Mouse (Mus musculus): ENCODE results near the gene Dyrk1b. TPM values are rescaled to one million over a fixed set of nuclear protein-coding genes. Genes with fewer than 3 reads are reported as not detected.
"Not testable (repeated sequence)": the region's sequence is repeated elsewhere in the genome, so short reads cannot be mapped to it uniquely, and the experiment has no call there.

The Dyrk1b gene
- polyA plus RNA-seq, 1 experiment from 2014 or later: 18.1 TPM

- H3K4me3 ChIP-seq; H3K27ac ChIP-seq (replicated peaks); H3K9me3 ChIP-seq; H3K9ac ChIP-seq (replicated peaks); H3K4me2 ChIP-seq (replicated peaks); H3K4me1 ChIP-seq; H3K27me3 ChIP-seq; H3K36me3 ChIP-seq; ATAC-seq (replicated peaks): not testable (repeated sequence)
- WGBS: 93% methylated on average over 4 of the region's 4 CpGs
Measured at GRCm38 (mm10) chr7:28227421-28227820, 48.2 kb downstream of the Dyrk1b start.

Other genes starting within 250 kb of the Dyrk1b start
- 33.5 and 33.8 TPM in 2 replicates for gene Zfp780b, start 200.3 kb upstream of the Dyrk1b start, polyA plus RNA-seq (2015; fragmentation: Nextera tagmentation; extraction: Ambion mirVana)
- gene Zfp850, start 165.4 kb upstream of the Dyrk1b start, polyA plus RNA-seq (2015; fragmentation: Nextera tagmentation; extraction: Ambion mirVana): 6.4 and 7.1 TPM in 2 replicates
- gene Psmc4, start 129.4 kb upstream of the Dyrk1b start, polyA plus RNA-seq (2015; fragmentation: Nextera tagmentation; extraction: Ambion mirVana): 345 and 350 TPM in 2 replicates
- gene Fcgbp, start 108.2 kb upstream of the Dyrk1b start, polyA plus RNA-seq (2015; fragmentation: Nextera tagmentation; extraction: Ambion mirVana): 0.06 and 0.10 TPM in 2 replicates
- 0.08 and 0.11 TPM in 2 replicates for gene 9530053A07Rik, start 50.0 kb upstream of the Dyrk1b start, polyA plus RNA-seq (2015; fragmentation: Nextera tagmentation; extraction: Ambion mirVana)
- gene Fbl, start 9.8 kb upstream of the Dyrk1b start, polyA plus RNA-seq (2015; fragmentation: Nextera tagmentation; extraction: Ambion mirVana): 97.0 and 109 TPM in 2 replicates
- gene Eid2, start 88.4 kb downstream of the Dyrk1b start, polyA plus RNA-seq (2015; fragmentation: Nextera tagmentation; extraction: Ambion mirVana): 5.4 and 16.7 TPM in 2 replicates
- gene Eid2b, start 98.3 kb downstream of the Dyrk1b start, polyA plus RNA-seq (2015; fragmentation: Nextera tagmentation; extraction: Ambion mirVana): 41.3 and 44.9 TPM in 2 replicates
- gene Selenov, start 111.7 kb downstream of the Dyrk1b start, polyA plus RNA-seq (2015; fragmentation: Nextera tagmentation; extraction: Ambion mirVana): 0.24 and 0.31 TPM in 2 replicates
- gene Dll3, start 122.8 kb downstream of the Dyrk1b start, polyA plus RNA-seq (2015; fragmentation: Nextera tagmentation; extraction: Ambion mirVana): 15.4 and 16.7 TPM in 2 replicates
- 149 and 158 TPM in 2 replicates for gene Timm50, start 132.6 kb downstream of the Dyrk1b start, polyA plus RNA-seq (2015; fragmentation: Nextera tagmentation; extraction: Ambion mirVana)
- gene Supt5, start 159.3 kb downstream of the Dyrk1b start, polyA plus RNA-seq (2015; fragmentation: Nextera tagmentation; extraction: Ambion mirVana): 104 and 107 TPM in 2 replicates
- 514 and 544 TPM in 2 replicates for gene Rps16, start 171.2 kb downstream of the Dyrk1b start, polyA plus RNA-seq (2015; fragmentation: Nextera tagmentation; extraction: Ambion mirVana)
- gene Plekhg2, start 193.1 kb downstream of the Dyrk1b start, polyA plus RNA-seq (2015; fragmentation: Nextera tagmentation; extraction: Ambion mirVana): 42.8 and 47.8 TPM in 2 replicates
- 5.6 and 5.7 TPM in 2 replicates for gene Zfp36, start 200.8 kb downstream of the Dyrk1b start, polyA plus RNA-seq (2015; fragmentation: Nextera tagmentation; extraction: Ambion mirVana)
- 44.6 and 46.9 TPM in 2 replicates for gene Med29, start 213.2 kb downstream of the Dyrk1b start, polyA plus RNA-seq (2015; fragmentation: Nextera tagmentation; extraction: Ambion mirVana)
- 98.0 and 106 TPM in 2 replicates for gene Paf1, start 213.5 kb downstream of the Dyrk1b start, polyA plus RNA-seq (2015; fragmentation: Nextera tagmentation; extraction: Ambion mirVana)